Mouse (Mus musculus) forebrain, embryonic 14.5 days (tissue): ENCODE data around the gene Tshz2. TPM values are rescaled to one million over a fixed set of nuclear protein-coding genes. Genes with fewer than 3 reads are reported as not detected.
"Not testable (repeated sequence)": the region's sequence is repeated elsewhere in the genome, so short reads cannot be mapped to it uniquely, and the experiment has no call there.

Source experiments
- ATAC-seq: fragments of 200-750 bp; cut with Nextera tagmentation; 2 replicates; pipeline ENCODE4 v1.8.0; 2017; ENCODE audit warnings: mild to moderate bottlenecking, moderate library complexity
- DNase-seq: peaks from one replicate; pipeline ENCODE4 v3.0.0-alpha.2; 2015; ENCODE audit warnings: low spot score
- H3K27ac ChIP-seq: fragments of 300-500 bp; sonication (generic); 2 replicates; pipeline ENCODE4 v1.5.1; 2014; ENCODE audit warnings: low read depth, mild to moderate bottlenecking, control low read depth, low read length, moderate library complexity
- H3K27me3 ChIP-seq: fragments of 300-500 bp; sonication (generic); replicated peaks from 2 replicates; pipeline ENCODE4 v1.6.1; 2014; ENCODE audit warnings: low read length, control low read depth, mixed read lengths; ENCODE audit not compliant: control insufficient read depth, insufficient read depth
- H3K36me3 ChIP-seq: fragments of 300-500 bp; sonication (generic); 2 replicates; pipeline ENCODE4 v1.6.1; 2014; ENCODE audit warnings: low read length, control low read depth; ENCODE audit not compliant: control insufficient read depth, insufficient read depth
- H3K4me1 ChIP-seq: fragments of 300-500 bp; sonication (generic); 2 replicates; pipeline ENCODE4 v1.6.1; 2014; ENCODE audit warnings: antibody characterized with exemption, low read length, control low read depth; ENCODE audit not compliant: control insufficient read depth, insufficient read depth
- H3K4me2 ChIP-seq: fragments of 300-500 bp; sonication (generic); 2 replicates; pipeline ENCODE4 v1.6.1; 2014; ENCODE audit warnings: mild to moderate bottlenecking, control low read depth, low read length
- H3K4me3 ChIP-seq: fragments of 300-500 bp; sonication (generic); 2 replicates; pipeline ENCODE4 v1.5.1; 2014; ENCODE audit warnings: low read depth, low read length, control low read depth
- H3K9ac ChIP-seq: fragments of 300-500 bp; sonication (generic); 2 replicates; pipeline ENCODE4 v1.6.1; 2014; ENCODE audit warnings: mild to moderate bottlenecking, low read length, control low read depth, moderate library complexity
- H3K9me3 ChIP-seq: fragments of 300-500 bp; sonication (generic); replicated peaks from 2 replicates; pipeline ENCODE4 v1.6.1; 2016; ENCODE audit warnings: low read length, control low read depth, mixed read lengths; ENCODE audit not compliant: control insufficient read depth
- WGBS: fragments of 180-500 bp; shearing (Covaris S2); extraction: QIAGEN DNeasy Blood & Tissue Kit; methylation state at CpG from one replicate; pipeline ENCODE4 v1.1.7; 2014; 5-methylcytosine and 5-hydroxymethylcytosine counted together
- polyA plus RNA-seq: library from polyadenylated mRNA; unstranded; fragments of >200 nt; fragmentation: Nextera tagmentation; extraction: Ambion mirVana; gene quantifications from 2 replicates; pipeline ENCODE4 v1.2.1, GENCODE M21; 2014

Tshz2 gene
- polyA plus RNA-seq, 1 experiment from 2014 or later, result 3.4 TPM

DNA sequence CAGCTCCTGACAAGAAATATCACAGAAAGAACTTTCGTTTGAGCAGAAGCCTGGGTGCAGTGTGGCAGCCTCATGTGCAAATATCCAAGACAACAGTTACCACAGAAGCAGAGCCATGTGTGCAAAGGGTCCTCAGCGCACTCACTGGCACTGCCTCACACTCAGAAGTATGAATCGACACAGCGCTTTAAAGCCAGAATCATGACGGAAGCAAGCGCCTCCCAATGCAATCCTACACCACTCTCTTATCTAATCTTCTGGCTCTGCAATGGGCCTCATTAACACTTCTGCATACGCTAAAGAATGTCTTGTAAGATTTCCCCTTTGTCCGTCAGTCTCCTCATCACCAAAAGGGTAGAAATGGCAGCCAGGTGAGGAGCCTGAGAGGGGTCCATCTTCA, 133.4 kb downstream of the Tshz2 start:
- Histone ChIP-seq H3K4me3 (no peak overlapping the region), H3K4me1 (no peaks in the 10 kb centered on the region), H3K9me3 (no peaks in the 10 kb centered on the region), H3K27me3 (no peaks in the 10 kb centered on the region), H3K9ac (no peak overlapping the region), H3K27ac (no peak overlapping the region), H3K36me3 (no peaks in the 10 kb centered on the region), H3K4me2 (no peak overlapping the region)
- 87% methylated on average over 8 of the region's 8 CpGs for WGBS
- DNase-seq (no peak), ATAC-seq (no peak)

- H3K27ac ChIP-seq, result no peak overlapping the region
- no peaks in the 10 kb centered on the region for H3K4me1 ChIP-seq
- 78% methylated on average over 3 of the region's 3 CpGs for WGBS
- no peaks in the 10 kb centered on the region for H3K27me3 ChIP-seq
- ATAC-seq (no peak), DNase-seq (no peak)
- no peaks in the 10 kb centered on the region for H3K9me3 ChIP-seq
- no peak overlapping the region for H3K4me2 ChIP-seq
- H3K36me3 ChIP-seq, result no peaks in the 10 kb centered on the region
- H3K9ac ChIP-seq, result no peak overlapping the region
- H3K4me3 ChIP-seq, result no peak overlapping the region
These were observed 134.5 kb downstream of the Tshz2 start for GRCm38 (mm10) chr2:169767281-169767680.

DNA sequence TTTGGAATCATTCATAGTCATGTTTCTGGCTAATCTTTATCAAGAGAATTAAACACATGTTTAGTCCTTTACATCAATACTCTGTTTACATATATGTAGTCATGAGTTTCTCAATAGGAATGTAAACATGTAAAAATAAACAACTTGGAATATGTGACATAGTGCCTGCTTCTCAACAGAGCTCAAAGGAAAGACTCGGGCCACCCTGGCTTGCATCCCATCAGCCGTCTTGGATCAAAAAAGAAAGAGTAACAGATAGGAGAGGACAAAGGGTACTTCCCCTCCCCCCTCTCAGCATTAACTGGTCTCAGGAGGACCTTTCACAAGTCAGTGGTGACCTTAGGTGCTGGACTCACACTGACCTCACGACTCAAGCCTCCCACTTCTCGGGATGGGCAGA, 142.3 kb downstream of the Tshz2 start:
- DNase-seq (no peak), ATAC-seq (no peak)
- H3K9me3 ChIP-seq, result no peaks in the 10 kb centered on the region
- no peaks in the 10 kb centered on the region for H3K4me1 ChIP-seq
- no peak overlapping the region for H3K27ac ChIP-seq
- H3K9ac ChIP-seq, result no peak overlapping the region
- no peaks in the 10 kb centered on the region for H3K27me3 ChIP-seq
- no peaks in the 10 kb centered on the region for H3K36me3 ChIP-seq
- WGBS, result 61% methylated on average over 4 of the region's 4 CpGs
- H3K4me2 ChIP-seq, result no peak overlapping the region
- no peak overlapping the region for H3K4me3 ChIP-seq

DNA sequence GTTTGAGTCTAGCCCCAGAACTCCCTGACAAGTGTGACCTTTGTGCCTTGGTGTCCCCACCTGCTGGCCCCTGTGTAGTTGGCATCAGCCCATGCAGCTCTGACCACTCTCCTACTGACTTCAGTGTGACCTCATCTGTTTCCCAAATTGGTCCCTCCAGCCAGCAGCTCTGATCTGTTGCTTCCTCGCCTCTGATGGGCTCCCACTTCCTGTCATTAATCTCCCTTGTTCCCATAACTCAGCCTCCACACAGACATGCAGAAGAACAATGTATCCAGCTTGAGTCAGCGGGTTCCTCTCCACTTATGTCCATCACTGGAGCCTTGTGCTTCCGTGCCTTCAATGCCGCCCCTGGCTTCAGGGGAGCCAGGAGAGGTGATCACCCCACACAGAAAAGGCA, 144.4 kb downstream of the Tshz2 start:
- H3K4me1 ChIP-seq, result no peaks in the 10 kb centered on the region
- no peak overlapping the region for H3K4me2 ChIP-seq
- ATAC-seq (no peak), DNase-seq (no peak)
- H3K27ac ChIP-seq, result no peak overlapping the region
- no peak overlapping the region for H3K9ac ChIP-seq
- H3K36me3 ChIP-seq, result no peaks in the 10 kb centered on the region
- no peaks in the 10 kb centered on the region for H3K9me3 ChIP-seq
- no peak overlapping the region for H3K4me3 ChIP-seq
- no peaks in the 10 kb centered on the region for H3K27me3 ChIP-seq
- 66% methylated on average over 4 of the region's 4 CpGs for WGBS

GRCm38 (mm10) chr2:169777764-169778163, 145.0 kb downstream of the Tshz2 start:
- no peak for ATAC-seq

GRCm38 (mm10) chr2:169778740-169779345, 146.0 kb downstream of the Tshz2 start:
- DNase-seq, result no peak
- no peak overlapping the region for H3K27ac ChIP-seq
- H3K9me3 ChIP-seq, result no peaks in the 10 kb centered on the region
- H3K4me2 ChIP-seq, result no peak overlapping the region
- no peaks in the 10 kb centered on the region for H3K4me1 ChIP-seq
- no peak overlapping the region for H3K4me3 ChIP-seq
- 88% methylated on average over 6 of the region's 6 CpGs for WGBS
- H3K36me3 ChIP-seq, result no peaks in the 10 kb centered on the region
- no peak for ATAC-seq
- H3K27me3 ChIP-seq, result no peaks in the 10 kb centered on the region
- no peak overlapping the region for H3K9ac ChIP-seq

More at GRCm38 (mm10) chr2:169777764-169778163, 145.0 kb downstream of the Tshz2 start:
- Histone ChIP-seq H3K4me3 (no peak overlapping the region), H3K9me3 (no peaks in the 10 kb centered on the region), H3K4me2 (no peak overlapping the region), H3K9ac (no peak overlapping the region), H3K27ac (no peak overlapping the region), H3K36me3 (no peaks in the 10 kb centered on the region), H3K27me3 (no peaks in the 10 kb centered on the region), H3K4me1 (no peaks in the 10 kb centered on the region)
- WGBS, result 82% methylated on average over 2 of the region's 2 CpGs
- DNase-seq, result no peak

DNA sequence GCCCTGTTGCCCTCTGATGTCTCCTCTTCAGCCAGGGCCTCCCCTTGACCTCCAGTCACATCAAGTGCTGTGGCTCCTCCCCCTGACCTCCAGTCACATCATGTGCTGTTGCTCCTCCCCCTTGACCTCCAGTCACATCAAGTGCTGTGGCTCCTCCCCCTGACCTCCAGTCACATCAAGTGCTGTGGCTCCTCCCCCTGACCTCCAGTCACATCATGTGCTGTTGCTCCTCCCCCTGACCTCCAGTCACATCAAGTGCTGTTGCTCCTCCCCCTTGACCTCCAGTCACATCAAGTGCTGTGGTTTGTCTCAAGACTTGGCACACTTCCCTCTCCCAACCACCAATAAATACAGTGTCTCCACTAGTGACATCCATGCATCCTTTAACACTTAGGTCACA, 148.9 kb downstream of the Tshz2 start:
- not testable (repeated sequence) for H3K4me3 ChIP-seq, ATAC-seq, DNase-seq, H3K9ac ChIP-seq, H3K9me3 ChIP-seq, H3K27me3 ChIP-seq, H3K4me2 ChIP-seq, H3K4me1 ChIP-seq, H3K27ac ChIP-seq, H3K36me3 ChIP-seq

GRCm38 (mm10) chr2:169782874-169783680, 150.3 kb downstream of the Tshz2 start:
- DNase-seq (no peak), ATAC-seq (no peak)
- no peak overlapping the region for H3K27ac ChIP-seq
- WGBS, result 79% methylated on average over 26 of the region's 26 CpGs
- no peaks in the 10 kb centered on the region for H3K4me1 ChIP-seq
- no peak overlapping the region for H3K4me3 ChIP-seq
- no peaks in the 10 kb centered on the region for H3K36me3 ChIP-seq
- no peaks in the 10 kb centered on the region for H3K9me3 ChIP-seq
- H3K4me2 ChIP-seq, result no peak overlapping the region
- no peak overlapping the region for H3K9ac ChIP-seq
- no peaks in the 10 kb centered on the region for H3K27me3 ChIP-seq

- Histone ChIP-seq H3K36me3 (no peaks in the 10 kb centered on the region), H3K4me1 (no peaks in the 10 kb centered on the region), H3K27me3 (no peaks in the 10 kb centered on the region), H3K9ac (no peak overlapping the region), H3K9me3 (no peaks in the 10 kb centered on the region), H3K4me2 (no peak overlapping the region), H3K27ac (no peak overlapping the region), H3K4me3 (no peak overlapping the region)
- no peak for ATAC-seq
- DNase-seq, result no peak
- 95% methylated on average over 2 of the region's 2 CpGs for WGBS
These were observed 150.8 kb downstream of the Tshz2 start for GRCm38 (mm10) chr2:169783681-169784033.
